Mouse (Mus musculus): ENCODE data around the gene Cog7.

Gene Cog7

GRCm38 (mm10) chr7:121899311-121899710, 82.2 kb downstream of the Cog7 start:
- DNase-seq (ENCODE audit: low spot score) = peak; percentile 61

GRCm38 (mm10) chr7:121896689-121897088, 84.8 kb downstream of the Cog7 start:
- no peak for DNase-seq (ENCODE audit: low spot score)

- no peak for DNase-seq (ENCODE audit: low spot score)
Measured at GRCm38 (mm10) chr7:121890636-121891360, 90.7 kb downstream of the Cog7 start.

- no peak for DNase-seq (ENCODE audit: low spot score)
Measured at GRCm38 (mm10) chr7:121880246-121880645, 101.3 kb downstream of the Cog7 start.

GRCm38 (mm10) chr7:121874784-121875183, 106.7 kb downstream of the Cog7 start:
- no peak for DNase-seq (ENCODE audit: low spot score)

- no peak for DNase-seq (ENCODE audit: low spot score)
Measured at GRCm38 (mm10) chr7:121873998-121874397, 107.5 kb downstream of the Cog7 start.

- no peak for DNase-seq (ENCODE audit: low spot score)
Measured at GRCm38 (mm10) chr7:121871631-121872030, 109.9 kb downstream of the Cog7 start.

GRCm38 (mm10) chr7:121864858-121865585, 116.5 kb downstream of the Cog7 start, which contains the start of gene Scnn1b:
Scnn1b (plus strand) TSS chr7:121865038.
- peak; percentile 16 for DNase-seq (ENCODE audit: low spot score)

GRCm38 (mm10) chr7:121858939-121859338, 122.6 kb downstream of the Cog7 start:
- DNase-seq (ENCODE audit: low spot score) = peak; percentile 25

- no peak for DNase-seq (ENCODE audit: low spot score)
Measured at GRCm38 (mm10) chr7:121857177-121857884, 124.2 kb downstream of the Cog7 start.

- no peak for DNase-seq (ENCODE audit: low spot score)
Measured at GRCm38 (mm10) chr7:121848537-121849168, 132.9 kb downstream of the Cog7 start.

GRCm38 (mm10) chr7:121845964-121846363, 135.5 kb downstream of the Cog7 start:
- no peak for DNase-seq (ENCODE audit: low spot score)

- no peak for DNase-seq (ENCODE audit: low spot score)
Measured at GRCm38 (mm10) chr7:121842234-121842633, 139.3 kb downstream of the Cog7 start.

GRCm38 (mm10) chr7:121840810-121841209, 140.7 kb downstream of the Cog7 start:
- DNase-seq (ENCODE audit: low spot score) = no peak

GRCm38 (mm10) chr7:121836827-121837226, 144.7 kb downstream of the Cog7 start:
- no peak for DNase-seq (ENCODE audit: low spot score)

- DNase-seq (ENCODE audit: low spot score) = no peak
Measured at GRCm38 (mm10) chr7:121835392-121835791, 146.1 kb downstream of the Cog7 start.
